ENCODE assay signal across 10 mouse cellular contexts in the genomic region with DNA sequence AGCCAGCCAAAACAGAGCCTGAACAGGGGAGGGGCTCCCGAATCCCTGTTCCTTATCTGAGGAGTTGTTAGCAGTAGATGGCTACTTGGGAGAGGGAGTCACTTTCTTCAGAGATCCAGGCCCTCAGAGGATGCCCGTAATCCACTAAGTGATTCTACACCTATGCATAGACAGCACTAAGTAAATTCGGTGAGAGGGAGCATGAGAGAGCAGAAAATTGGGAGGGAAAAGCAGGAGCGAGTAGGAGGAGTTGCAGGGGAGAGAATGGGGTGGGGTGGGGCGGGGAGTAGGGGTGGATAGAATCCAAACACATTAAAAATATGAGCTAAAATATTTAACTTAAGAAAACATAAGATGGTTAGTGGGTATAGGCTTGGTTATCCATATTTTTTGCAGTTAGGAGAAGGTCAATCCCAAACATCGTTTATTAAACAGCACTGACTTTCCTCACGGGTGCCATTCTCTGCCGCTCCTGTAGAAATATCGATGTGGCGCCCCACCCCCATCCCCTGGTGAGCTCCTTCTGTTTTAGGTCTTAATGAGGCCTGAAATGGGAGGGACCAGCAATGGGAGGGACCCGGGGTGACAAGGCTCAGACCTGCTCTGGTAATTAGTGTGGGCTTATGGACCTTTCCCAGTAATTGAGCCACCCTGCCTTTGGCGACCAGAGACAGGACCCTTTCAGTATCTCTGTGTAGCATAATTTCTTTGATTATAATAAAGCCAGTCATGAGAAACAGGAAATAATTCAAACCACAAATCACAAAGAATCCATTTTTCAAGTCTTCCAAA.
A peak's percentile ranks its signal among the peaks of the same experiment; 100 is the strongest.
DNase-seq lines count a peak whose midpoint lies in the region; ATAC-seq lines count a peak whose summit lies in the region.
"Had no signal": no experiment of that assay in that cellular context is flagged by ENCODE, and none has a peak within 500 bp of the region (broad histone marks: within the 10 kb centered on the region; RNA-seq: fewer than 3 reads in every experiment).

No protein-coding gene starts in this region.

- no peaks in the 10 kb centered on the region; the same call in 1 of the 2 replicates for H3K4me1 ChIP-seq in embryonic facial prominence, embryonic 12.5 days
- no peaks in the 10 kb centered on the region for H3K4me1 ChIP-seq in hindbrain, embryonic 10.5 days (replicated peaks)
- no peaks in the 10 kb centered on the region for H3K4me1 ChIP-seq in midbrain, embryonic 14.5 days (ENCODE audit: control insufficient read depth, insufficient read depth, low read length)

- H3K4me3 ChIP-seq in embryonic facial prominence, embryonic 12.5 days, result no peak overlapping the region
- no peak overlapping the region for H3K4me3 ChIP-seq in hindbrain, embryonic 10.5 days
- H3K4me3 ChIP-seq in midbrain, embryonic 14.5 days (replicated peaks; ENCODE audit: low read depth, low read length), result no peak overlapping the region
- H3K4me3 ChIP-seq: myocyte had no signal

- no peaks in the 10 kb centered on the region for H3K36me3 ChIP-seq in embryonic facial prominence, embryonic 12.5 days
- H3K36me3 ChIP-seq in hindbrain, embryonic 10.5 days, result no peaks in the 10 kb centered on the region
- H3K36me3 ChIP-seq in midbrain, embryonic 14.5 days (ENCODE audit: control insufficient read depth, insufficient read depth, low read length), result no peaks in the 10 kb centered on the region

- no peaks in the 10 kb centered on the region for H3K9me3 ChIP-seq in embryonic facial prominence, embryonic 12.5 days
- H3K9me3 ChIP-seq in hindbrain, embryonic 10.5 days, result no peaks in the 10 kb centered on the region
- no peaks in the 10 kb centered on the region for H3K9me3 ChIP-seq in midbrain, embryonic 14.5 days (ENCODE audit: control insufficient read depth, low read length)

- H3K27ac ChIP-seq in embryonic facial prominence, embryonic 12.5 days, result no peak overlapping the region
- no peak overlapping the region for H3K27ac ChIP-seq in hindbrain, embryonic 10.5 days
- 0 out of 2 replicates have a peak overlapping the region, but pooled peaks have one; percentile 4 for H3K27ac ChIP-seq in midbrain, embryonic 14.5 days (replicated peaks; ENCODE audit: low read depth, low read length)

- no peaks in the 10 kb centered on the region for H3K27me3 ChIP-seq in embryonic facial prominence, embryonic 12.5 days
- no peaks in the 10 kb centered on the region for H3K27me3 ChIP-seq in hindbrain, embryonic 10.5 days (ENCODE audit: insufficient read depth, poor library complexity, severe bottlenecking)
- no peaks in the 10 kb centered on the region for H3K27me3 ChIP-seq in midbrain, embryonic 14.5 days (ENCODE audit: control insufficient read depth, insufficient read depth, low read length)

- peak; percentile 41 to 53 for DNase-seq in kidney, postnatal 4 days
- no peak for DNase-seq in kidney, adult 18-20 months
- peak; percentile 16 for DNase-seq in hindbrain, embryonic 10.5 days (ENCODE audit: low spot score)
- peak; percentile 61 for DNase-seq in midbrain, embryonic 14.5 days
- DNase-seq in frontal cortex, postnatal 14 days (ENCODE audit: low spot score in 2 of 2), result no peak
- DNase-seq in spleen, adult 12 weeks (ENCODE audit: low spot score), result no peak
- DNase-seq in cerebellum, adult 11-12 months, result no peak
- DNase-seq: cerebellum, adult 11 months had no signal

- no peak for ATAC-seq in embryonic facial prominence, embryonic 12.5 days (ENCODE audit: insufficient number of reproducible peaks, insufficient read depth, low FRiP score, low TSS enrichment)
- no peak for ATAC-seq in midbrain, embryonic 14.5 days (ENCODE audit: low FRiP score, low TSS enrichment)

- H3K9ac ChIP-seq in embryonic facial prominence, embryonic 12.5 days, result no peak overlapping the region
- H3K9ac ChIP-seq in midbrain, embryonic 14.5 days (replicated peaks; ENCODE audit: low read length), result no peak overlapping the region

- H3K4me2 ChIP-seq in embryonic facial prominence, embryonic 12.5 days (replicated peaks), result peak overlapping the region; percentile 29
- 0 out of 2 replicates have a peak overlapping the region, but pooled peaks have one; percentile 23 for H3K4me2 ChIP-seq in midbrain, embryonic 14.5 days (ENCODE audit: low read length)

- 48% methylated on average over 12 of the region's 12 CpGs for WGBS in embryonic facial prominence, embryonic 12.5 days
- 53% methylated on average over 12 of the region's 12 CpGs for WGBS in hindbrain, embryonic 10.5 days
- WGBS in midbrain, embryonic 14.5 days, result 45% methylated on average over 12 of the region's 12 CpGs

Comparison
In these comparisons a context has a peak if more than half of its experiments do, and no peak if none do; other contexts are left out.
1. DNase-seq: peak in kidney, postnatal 4 days (2 of 2), hindbrain, embryonic 10.5 days (single experiment) and midbrain, embryonic 14.5 days (single experiment); none in kidney, adult 18-20 months (single experiment), frontal cortex, postnatal 14 days (0 of 2), spleen, adult 12 weeks (single experiment) and cerebellum, adult 11-12 months (single experiment).